Mouse (Mus musculus): ENCODE measurements around the gene Rdh19. TPM values are rescaled to one million over a fixed set of nuclear protein-coding genes. Genes with fewer than 3 reads are reported as not detected.
"Not testable (repeated sequence)": the region's sequence is repeated elsewhere in the genome, so short reads cannot be mapped to it uniquely, and the experiment has no call there.

The Rdh19 gene
- polyA plus RNA-seq, 2 experiments, result not detected

- H3K9ac ChIP-seq (ENCODE audit: low read depth, low read length, severe bottlenecking), result no peak overlapping the region
- 76% methylated on average over 6 of the region's 6 CpGs for WGBS
- H3K4me1 ChIP-seq (ENCODE audit: control insufficient read depth, insufficient read depth, low read length), result no peaks in the 10 kb centered on the region
- H3K27ac ChIP-seq (replicated peaks; ENCODE audit: low read depth, low read length), result no peak overlapping the region
- H3K4me2 ChIP-seq (replicated peaks; ENCODE audit: low read depth, low read length, severe bottlenecking), result no peak overlapping the region
- H3K36me3 ChIP-seq (ENCODE audit: control insufficient read depth, insufficient read depth, low read length), result no peaks in the 10 kb centered on the region
- no peak overlapping the region for H3K4me3 ChIP-seq (replicated peaks; ENCODE audit: low read length)
- ATAC-seq (ENCODE audit: low FRiP score, low read depth) (no peak), DNase-seq (ENCODE audit: low spot score) (no peak)
- no peak for TF ChIP-seq POLR2A (IDR thresholded peaks at IDR 0.05; ENCODE audit: borderline replicate concordance, extremely low read depth, insufficient read depth, insufficient read length)
- no peaks in the 10 kb centered on the region for H3K9me3 ChIP-seq (ENCODE audit: control insufficient read depth, low read length)
- no peaks in the 10 kb centered on the region for H3K27me3 ChIP-seq (ENCODE audit: control insufficient read depth, insufficient read depth, low read length)
Measured at GRCm38 (mm10) chr10:127825386-127825785, 24.3 kb upstream of the Rdh19 start.

DNA sequence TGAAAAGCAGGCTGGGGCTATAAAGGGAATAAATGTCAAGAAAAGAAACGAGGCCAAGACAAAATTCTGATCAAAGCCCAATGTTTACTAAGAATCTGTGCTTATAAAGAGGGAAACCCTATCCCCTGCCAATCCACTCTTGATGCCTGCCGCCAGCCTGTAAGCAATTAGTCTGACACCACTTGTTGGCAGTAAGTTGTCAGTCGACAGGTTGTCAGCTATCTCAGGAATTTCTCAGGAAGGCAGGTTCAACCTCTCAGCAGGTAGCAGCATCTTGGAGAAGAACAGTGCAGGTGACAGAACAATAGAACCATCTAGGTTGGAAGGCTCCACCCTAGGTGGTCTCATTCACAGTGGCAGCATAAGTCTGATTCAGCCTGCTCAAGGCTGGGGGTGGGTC, 20.6 kb upstream of the Rdh19 start:
- TF ChIP-seq POLR2A (IDR thresholded peaks at IDR 0.05; ENCODE audit: borderline replicate concordance, extremely low read depth, insufficient read depth, insufficient read length), result no peak
- Histone ChIP-seq H3K4me1 (ENCODE audit: control insufficient read depth, insufficient read depth, low read length) (no peaks in the 10 kb centered on the region), H3K27ac (replicated peaks; ENCODE audit: low read depth, low read length) (no peak overlapping the region), H3K9me3 (ENCODE audit: control insufficient read depth, low read length) (no peaks in the 10 kb centered on the region), H3K4me3 (replicated peaks; ENCODE audit: low read length) (no peak overlapping the region), H3K4me2 (replicated peaks; ENCODE audit: low read depth, low read length, severe bottlenecking) (no peak overlapping the region), H3K9ac (ENCODE audit: low read depth, low read length, severe bottlenecking) (no peak overlapping the region), H3K36me3 (ENCODE audit: control insufficient read depth, insufficient read depth, low read length) (no peaks in the 10 kb centered on the region), H3K27me3 (ENCODE audit: control insufficient read depth, insufficient read depth, low read length) (no peaks in the 10 kb centered on the region)
- no peak for ATAC-seq (ENCODE audit: low FRiP score, low read depth)
- 58% methylated on average over 3 of the region's 3 CpGs for WGBS
- DNase-seq (ENCODE audit: low spot score), result no peak

DNA sequence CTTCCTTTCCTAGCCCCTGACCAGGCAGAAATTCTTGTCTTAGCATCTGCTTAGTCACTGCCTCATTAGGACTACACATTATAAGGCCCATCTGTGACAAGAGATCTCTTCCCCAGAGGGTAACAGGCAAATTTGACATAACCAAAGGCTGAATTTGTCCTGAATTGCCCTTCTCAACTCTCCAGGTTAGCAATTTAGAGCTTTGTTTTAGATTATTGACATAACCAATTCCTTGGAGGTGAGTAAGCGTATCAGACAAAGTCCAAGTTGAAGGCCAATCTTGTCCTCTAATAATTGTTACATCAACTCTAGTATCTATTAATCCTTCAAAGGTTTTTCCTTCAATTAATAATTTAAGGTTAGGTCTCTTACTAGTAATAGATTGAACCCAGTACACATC, 15.5 kb upstream of the Rdh19 start:
- 95% methylated on average over 1 of the region's 1 CpGs for WGBS
- DNase-seq (ENCODE audit: low spot score); H3K27me3 ChIP-seq (ENCODE audit: control insufficient read depth, insufficient read depth, low read length): not testable (repeated sequence)

DNA sequence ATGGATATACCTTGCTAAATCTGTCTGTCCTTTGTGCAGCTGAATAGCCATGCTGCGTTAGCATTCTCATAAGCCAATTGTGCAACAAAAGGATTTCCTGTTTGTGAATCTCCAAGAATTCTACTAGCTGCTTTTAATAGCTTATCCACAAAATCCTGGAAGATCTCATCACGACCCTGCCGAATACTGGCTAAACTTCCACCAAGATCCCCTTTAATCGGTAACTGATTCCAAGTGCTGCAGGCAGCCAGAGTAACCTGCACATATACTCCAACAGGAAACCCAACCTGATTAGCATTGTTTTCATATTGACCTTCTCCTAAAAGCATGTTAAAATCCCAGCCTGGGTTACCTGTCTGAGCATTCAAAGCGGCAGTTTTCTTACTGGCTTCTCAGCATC, 14.4 kb upstream of the Rdh19 start:
- ATAC-seq (ENCODE audit: low FRiP score, low read depth), result no peak
- no peak overlapping the region for H3K4me2 ChIP-seq (replicated peaks; ENCODE audit: low read depth, low read length, severe bottlenecking)
- no peaks in the 10 kb centered on the region for H3K4me1 ChIP-seq (ENCODE audit: control insufficient read depth, insufficient read depth, low read length)
- no peak overlapping the region for H3K27ac ChIP-seq (replicated peaks; ENCODE audit: low read depth, low read length)
- TF ChIP-seq POLR2A (IDR thresholded peaks at IDR 0.05; ENCODE audit: borderline replicate concordance, extremely low read depth, insufficient read depth, insufficient read length), result no peak
- no peaks in the 10 kb centered on the region for H3K9me3 ChIP-seq (ENCODE audit: control insufficient read depth, low read length)
- H3K36me3 ChIP-seq (ENCODE audit: control insufficient read depth, insufficient read depth, low read length), result no peaks in the 10 kb centered on the region
- no peaks in the 10 kb centered on the region for H3K27me3 ChIP-seq (ENCODE audit: control insufficient read depth, insufficient read depth, low read length)
- no peak overlapping the region for H3K9ac ChIP-seq (ENCODE audit: low read depth, low read length, severe bottlenecking)
- DNase-seq (ENCODE audit: low spot score), result no peak
- H3K4me3 ChIP-seq (replicated peaks; ENCODE audit: low read length), result no peak overlapping the region
- 87% methylated on average over 5 of the region's 5 CpGs for WGBS

More for the DNA sequence above, 15.5 kb upstream of the Rdh19 start:
- not testable (repeated sequence) for H3K4me1 ChIP-seq (ENCODE audit: control insufficient read depth, insufficient read depth, low read length); H3K9ac ChIP-seq (ENCODE audit: low read depth, low read length, severe bottlenecking); H3K36me3 ChIP-seq (ENCODE audit: control insufficient read depth, insufficient read depth, low read length); H3K27ac ChIP-seq (replicated peaks; ENCODE audit: low read depth, low read length); H3K4me2 ChIP-seq (replicated peaks; ENCODE audit: low read depth, low read length, severe bottlenecking); ATAC-seq (ENCODE audit: low FRiP score, low read depth); H3K9me3 ChIP-seq (ENCODE audit: control insufficient read depth, low read length); H3K4me3 ChIP-seq (replicated peaks; ENCODE audit: low read length)

GRCm38 (mm10) chr10:127837793-127838192, 11.9 kb upstream of the Rdh19 start:
- not testable (repeated sequence) for H3K4me3 ChIP-seq (replicated peaks; ENCODE audit: low read length); H3K27me3 ChIP-seq (ENCODE audit: control insufficient read depth, insufficient read depth, low read length); ATAC-seq (ENCODE audit: low FRiP score, low read depth); H3K9ac ChIP-seq (ENCODE audit: low read depth, low read length, severe bottlenecking); H3K4me1 ChIP-seq (ENCODE audit: control insufficient read depth, insufficient read depth, low read length); H3K36me3 ChIP-seq (ENCODE audit: control insufficient read depth, insufficient read depth, low read length); H3K4me2 ChIP-seq (replicated peaks; ENCODE audit: low read depth, low read length, severe bottlenecking); DNase-seq (ENCODE audit: low spot score); H3K27ac ChIP-seq (replicated peaks; ENCODE audit: low read depth, low read length); H3K9me3 ChIP-seq (ENCODE audit: control insufficient read depth, low read length)
- WGBS, result 88% methylated on average over 5 of the region's 5 CpGs

GRCm38 (mm10) chr10:127838539-127838938, 11.2 kb upstream of the Rdh19 start:
- Histone ChIP-seq H3K27me3 (ENCODE audit: control insufficient read depth, insufficient read depth, low read length) (no peaks in the 10 kb centered on the region), H3K9me3 (ENCODE audit: control insufficient read depth, low read length) (no peaks in the 10 kb centered on the region), H3K4me3 (replicated peaks; ENCODE audit: low read length) (no peak overlapping the region), H3K27ac (replicated peaks; ENCODE audit: low read depth, low read length) (no peak overlapping the region), H3K36me3 (ENCODE audit: control insufficient read depth, insufficient read depth, low read length) (no peaks in the 10 kb centered on the region), H3K4me1 (ENCODE audit: control insufficient read depth, insufficient read depth, low read length) (no peaks in the 10 kb centered on the region), H3K4me2 (replicated peaks; ENCODE audit: low read depth, low read length, severe bottlenecking) (no peak overlapping the region), H3K9ac (ENCODE audit: low read depth, low read length, severe bottlenecking) (no peak overlapping the region)
- 87% methylated on average over 2 of the region's 2 CpGs for WGBS
- no peak for TF ChIP-seq POLR2A (IDR thresholded peaks at IDR 0.05; ENCODE audit: borderline replicate concordance, extremely low read depth, insufficient read depth, insufficient read length)
- ATAC-seq (ENCODE audit: low FRiP score, low read depth), result no peak
- no peak for DNase-seq (ENCODE audit: low spot score)
